Mouse (Mus musculus): ENCODE results near the gene Ccr10. TPM values are rescaled to one million over a fixed set of nuclear protein-coding genes. Genes with fewer than 3 reads are reported as not detected.
A peak's percentile ranks its signal among the peaks of the same experiment; 100 is the strongest.

Ccr10 gene
- polyA plus RNA-seq, 2 experiments = not detected

DNA sequence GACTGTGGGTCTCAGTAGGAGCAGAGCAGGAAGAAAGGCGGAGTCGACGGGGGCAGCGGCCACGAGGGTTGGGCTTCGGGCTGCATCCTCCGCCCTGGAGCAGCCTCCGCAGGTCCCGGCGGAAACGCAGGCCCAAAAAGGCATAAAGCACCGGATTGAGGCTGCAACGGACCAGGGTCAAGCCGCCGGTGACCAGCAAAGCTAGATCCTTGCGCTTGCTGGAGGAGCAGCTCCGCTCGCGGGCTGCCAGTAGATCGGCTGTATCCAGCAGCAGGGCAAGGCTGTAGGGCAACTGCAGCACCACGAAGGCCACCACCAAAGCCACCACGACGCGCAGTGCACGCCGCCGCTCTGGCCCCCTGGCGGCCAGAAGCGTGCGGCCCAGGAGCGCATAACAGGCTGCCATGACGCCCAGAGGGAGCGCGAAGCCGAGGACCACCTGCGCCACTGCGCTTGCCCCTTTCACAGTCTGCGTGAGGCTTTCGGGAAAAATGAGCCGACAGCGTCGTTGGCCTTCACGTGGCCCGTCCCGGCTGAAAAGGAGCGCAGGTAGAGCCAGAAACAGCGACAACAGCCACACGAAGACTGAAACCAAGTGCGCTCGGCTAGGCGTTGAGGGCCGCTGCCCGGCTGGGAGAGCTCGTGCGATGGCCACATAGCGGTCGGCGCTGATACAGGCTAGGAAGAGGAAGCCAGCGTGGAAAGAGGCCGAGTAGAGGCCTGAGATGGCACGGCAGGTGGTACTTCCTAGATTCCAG is 1.4 kb downstream of the Ccr10 start:
- Histone ChIP-seq H3K4me2 (ENCODE audit: low read depth) (peak overlapping the region; percentile 45), H3K4me3 (ENCODE audit: insufficient read depth in 1 of 2, low read depth in 2 of 2, low read length in 2 of 2) (peak overlapping the region in 1 of 2 experiments; percentile 26; a peak in 1 of 4 replicates), H3K27ac (no peak overlapping the region), H3K4me1 (replicated peaks; ENCODE audit: control insufficient read depth in 2 of 2, insufficient read depth in 2 of 2, low read length in 1 of 2) (peaks cover 0 to 12% of the 10 kb centered on the region in 2 experiments; a peak in 2 of 4 replicates), H3K27me3 (ENCODE audit: control insufficient read depth, insufficient read depth, low read length) (peaks cover 97% of the 10 kb centered on the region), H3K9ac (replicated peaks) (no peak overlapping the region), H3K9me3 (ENCODE audit: control insufficient read depth, low read length) (no peaks in the 10 kb centered on the region), H3K36me3 (replicated peaks; ENCODE audit: control insufficient read depth, insufficient read depth, low read depth) (no peaks in the 10 kb centered on the region)
- ATAC-seq (ENCODE audit: insufficient read depth) (peak; percentile 52), DNase-seq (ENCODE audit: low read depth in 3 of 3, low spot score in 3 of 3) (peak in 2 of 3 experiments; percentile 41 to 43)
- TF ChIP-seq EP300 (IDR thresholded peaks at IDR 0.05; ENCODE audit: low read depth) = no peak
- TF ChIP-seq CTCF (IDR thresholded peaks at IDR 0.05; ENCODE audit: low read depth) = peak; percentile 93
- WGBS (ENCODE audit: insufficient replicate concordance) = 2% methylated on average over 61 of the region's 61 CpGs

DNA sequence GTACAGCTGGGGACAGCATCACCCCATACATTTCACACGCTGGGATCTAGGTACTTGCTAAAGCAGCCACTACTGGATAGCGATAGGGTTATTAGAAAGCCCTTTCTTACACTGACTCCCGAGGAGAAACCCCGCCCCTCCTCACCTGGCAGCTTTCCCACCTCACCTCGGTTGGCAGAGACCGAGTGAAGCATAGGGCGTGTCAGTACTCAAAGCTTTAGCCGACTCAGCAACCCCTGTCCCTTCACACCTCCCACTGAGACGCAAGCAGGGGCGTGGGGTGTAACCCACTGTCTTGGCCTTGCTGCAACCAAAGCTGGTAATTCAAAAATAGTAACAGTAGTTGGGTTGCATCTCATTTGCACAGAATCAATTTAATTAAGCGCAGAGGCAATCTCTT is 2.1 kb downstream of the Ccr10 start:
- Histone ChIP-seq H3K9me3 (ENCODE audit: control insufficient read depth, low read length) (no peaks in the 10 kb centered on the region), H3K4me2 (ENCODE audit: low read depth) (no peak overlapping the region), H3K36me3 (replicated peaks; ENCODE audit: control insufficient read depth, insufficient read depth, low read depth) (no peaks in the 10 kb centered on the region), H3K27me3 (ENCODE audit: control insufficient read depth, insufficient read depth, low read length) (peaks cover 99% of the 10 kb centered on the region), H3K27ac (no peak overlapping the region), H3K4me1 (replicated peaks; ENCODE audit: control insufficient read depth in 2 of 2, insufficient read depth in 2 of 2, low read length in 1 of 2) (peaks cover 0 to 12% of the 10 kb centered on the region in 2 experiments; a peak in 2 of 4 replicates), H3K4me3 (ENCODE audit: insufficient read depth in 1 of 2, low read depth in 2 of 2, low read length in 2 of 2) (no peak overlapping the region), H3K9ac (replicated peaks) (no peak overlapping the region)
- WGBS (ENCODE audit: insufficient replicate concordance) = 9% methylated on average over 11 of the region's 11 CpGs
- ATAC-seq (ENCODE audit: insufficient read depth) = no peak
- DNase-seq (ENCODE audit: low read depth in 3 of 3, low spot score in 3 of 3) = no peak
- TF ChIP-seq EP300 (IDR thresholded peaks at IDR 0.05; ENCODE audit: low read depth) = no peak
- TF ChIP-seq CTCF (IDR thresholded peaks at IDR 0.05; ENCODE audit: low read depth) = no peak

GRCm38 (mm10) chr11:101172434-101172815 is 2.8 kb downstream of the Ccr10 start:
- peak overlapping the region; percentile 48 to 51 for H3K4me3 ChIP-seq (ENCODE audit: insufficient read depth in 1 of 2, low read depth in 2 of 2, low read length in 2 of 2)
- ATAC-seq (ENCODE audit: insufficient read depth) (no peak), DNase-seq (ENCODE audit: low read depth in 3 of 3, low spot score in 3 of 3) (no peak)
- H3K27me3 ChIP-seq (ENCODE audit: control insufficient read depth, insufficient read depth, low read length) = peaks cover 99% of the 10 kb centered on the region
- no peak overlapping the region for H3K27ac ChIP-seq
- H3K4me1 ChIP-seq (replicated peaks; ENCODE audit: control insufficient read depth in 2 of 2, insufficient read depth in 2 of 2, low read length in 1 of 2) = peaks cover 0 to 12% of the 10 kb centered on the region in 2 experiments; a peak in 2 of 4 replicates
- no peak for TF ChIP-seq CTCF (IDR thresholded peaks at IDR 0.05; ENCODE audit: low read depth)
- no peak for TF ChIP-seq EP300 (IDR thresholded peaks at IDR 0.05; ENCODE audit: low read depth)
- H3K36me3 ChIP-seq (replicated peaks; ENCODE audit: control insufficient read depth, insufficient read depth, low read depth) = no peaks in the 10 kb centered on the region
- H3K9me3 ChIP-seq (ENCODE audit: control insufficient read depth, low read length) = no peaks in the 10 kb centered on the region
- H3K9ac ChIP-seq (replicated peaks) = no peak overlapping the region
- peak overlapping the region; percentile 61 for H3K4me2 ChIP-seq (ENCODE audit: low read depth)
- WGBS (ENCODE audit: insufficient replicate concordance) = 7% methylated on average over 5 of the region's 5 CpGs

GRCm38 (mm10) chr11:101171721-101172433 is 3.4 kb downstream of the Ccr10 start:
- under 1% methylated on average over 31 of the region's 31 CpGs for WGBS (ENCODE audit: insufficient replicate concordance)
- H3K4me1 ChIP-seq (replicated peaks; ENCODE audit: control insufficient read depth in 2 of 2, insufficient read depth in 2 of 2, low read length in 1 of 2) = peaks cover 0 to 12% of the 10 kb centered on the region in 2 experiments; a peak in 2 of 4 replicates
- no peak for TF ChIP-seq CTCF (IDR thresholded peaks at IDR 0.05; ENCODE audit: low read depth)
- no peak for TF ChIP-seq EP300 (IDR thresholded peaks at IDR 0.05; ENCODE audit: low read depth)
- ATAC-seq (ENCODE audit: insufficient read depth) = peak; percentile 48; the same call in 1 of the 2 replicates
- peak overlapping the region; percentile 48 to 51 for H3K4me3 ChIP-seq (ENCODE audit: insufficient read depth in 1 of 2, low read depth in 2 of 2, low read length in 2 of 2)
- peak overlapping the region; percentile 61 for H3K4me2 ChIP-seq (ENCODE audit: low read depth)
- DNase-seq (ENCODE audit: low read depth in 3 of 3, low spot score in 3 of 3) = peak in 1 of 3 experiments; percentile 42
- no peak overlapping the region for H3K27ac ChIP-seq
- H3K36me3 ChIP-seq (replicated peaks; ENCODE audit: control insufficient read depth, insufficient read depth, low read depth) = no peaks in the 10 kb centered on the region
- H3K27me3 ChIP-seq (ENCODE audit: control insufficient read depth, insufficient read depth, low read length) = peaks cover 99% of the 10 kb centered on the region
- no peaks in the 10 kb centered on the region for H3K9me3 ChIP-seq (ENCODE audit: control insufficient read depth, low read length)
- no peak overlapping the region for H3K9ac ChIP-seq (replicated peaks)

Data from liver, embryonic 14.5 days (tissue).